ENCODE assay signal across 8 mouse cellular contexts in the genomic region with DNA sequence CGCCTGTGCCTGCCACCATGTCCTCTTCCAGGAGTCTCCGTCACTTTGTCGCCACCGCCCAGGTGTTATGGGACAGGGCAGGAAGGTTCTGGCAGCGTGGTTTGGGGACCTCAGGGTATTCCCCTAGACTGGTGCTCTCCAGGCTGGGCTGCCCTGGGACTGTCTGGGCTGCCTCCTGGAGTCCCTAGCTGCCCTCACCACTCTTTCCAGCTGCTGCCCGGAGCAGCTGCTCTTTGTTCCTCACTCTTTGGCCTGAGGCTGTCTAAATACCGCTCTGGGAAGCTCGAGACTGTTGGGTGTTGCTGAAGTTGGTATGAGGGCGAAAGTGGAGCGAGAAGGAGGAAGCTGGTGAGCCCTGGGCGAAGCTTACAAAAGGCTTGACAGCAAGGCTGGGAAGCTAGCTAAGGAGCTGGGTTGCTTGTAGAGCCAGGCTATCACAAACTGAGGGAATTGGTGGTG. TPM values are rescaled to one million over a fixed set of nuclear protein-coding genes. Genes with fewer than 3 reads are reported as not detected.
A peak's percentile ranks its signal among the peaks of the same experiment; 100 is the strongest.
DNase-seq lines count a peak whose midpoint lies in the region; ATAC-seq and TF ChIP-seq lines count a peak whose summit lies in the region.

No protein-coding gene starts in this region.

- H3K9me3 ChIP-seq in hindbrain, embryonic 12.5 days (replicated peaks), result no peaks in the 10 kb centered on the region
- no peaks in the 10 kb centered on the region for H3K9me3 ChIP-seq in midbrain, embryonic 15.5 days

- peak; percentile 31; the same call in 1 of the 2 replicates for ATAC-seq in erythroblast, adult 5-6 weeks (replicated peaks; ENCODE audit: low FRiP score, poor library complexity, severe bottlenecking)
- ATAC-seq in hindbrain, embryonic 12.5 days (ENCODE audit: low FRiP score), result peak; percentile 32
- ATAC-seq in midbrain, embryonic 15.5 days (replicated peaks), result peak; percentile 49

- TF ChIP-seq CTCF in gastrocnemius, adult 2 months (IDR thresholded peaks at IDR 0.05), result no peak

- peak overlapping the region; percentile 72 for H3K4me2 ChIP-seq in hindbrain, embryonic 12.5 days (replicated peaks)
- H3K4me2 ChIP-seq in midbrain, embryonic 15.5 days, result peak overlapping the region; percentile 61

- peak overlapping the region; percentile 87 for H3K4me3 ChIP-seq in gastrocnemius, adult 2 months
- H3K4me3 ChIP-seq in hindbrain, embryonic 12.5 days, result peak overlapping the region; percentile 33
- H3K4me3 ChIP-seq in midbrain, embryonic 15.5 days, result peak overlapping the region; percentile 34

- H3K4me1 ChIP-seq in hindbrain, embryonic 12.5 days, result peaks cover 20% of the 10 kb centered on the region
- H3K4me1 ChIP-seq in midbrain, embryonic 15.5 days, result peaks cover 20% of the 10 kb centered on the region

- intact Hi-C loops in gastrocnemius, adult 2 months (cut with DNase I), result no loop called here
- intact Hi-C loops in left cerebral cortex, postnatal 36 days (cut with DNase I), result no loop called here

- DNase-seq in gastrocnemius, adult 2 months, result peak; percentile 34
- DNase-seq in gastrocnemius, postnatal 25 days, result no peak
- DNase-seq in liver, result peak; percentile 50
- no peak for DNase-seq in left cerebral cortex, postnatal 36 days (ENCODE audit: low spot score in 2 of 2)
- DNase-seq in cerebellum, postnatal 36 days, result no peak

- peak overlapping the region; percentile 62 for H3K27ac ChIP-seq in gastrocnemius, adult 2 months
- 0 out of 2 replicates have a peak overlapping the region, but pooled peaks have one; percentile 4 for H3K27ac ChIP-seq in hindbrain, embryonic 12.5 days
- H3K27ac ChIP-seq in midbrain, embryonic 15.5 days, result no peak overlapping the region

- 0 out of 2 replicates have a peak overlapping the region, but pooled peaks have one; percentile 57 for H3K9ac ChIP-seq in hindbrain, embryonic 12.5 days
- peak overlapping the region; percentile 18; the same call in 1 of the 2 replicates for H3K9ac ChIP-seq in midbrain, embryonic 15.5 days

- WGBS in hindbrain, embryonic 12.5 days, result 37% methylated on average over 11 of the region's 11 CpGs
- 45% methylated on average over 11 of the region's 11 CpGs for WGBS in midbrain, embryonic 15.5 days

- H3K36me3 ChIP-seq in hindbrain, embryonic 12.5 days, result no peaks in the 10 kb centered on the region
- no peaks in the 10 kb centered on the region for H3K36me3 ChIP-seq in midbrain, embryonic 15.5 days (replicated peaks)

- H3K27me3 ChIP-seq in hindbrain, embryonic 12.5 days, result no peaks in the 10 kb centered on the region
- H3K27me3 ChIP-seq in midbrain, embryonic 15.5 days (replicated peaks), result no peaks in the 10 kb centered on the region

RNA-seq across cellular contexts. Expression of gene Lrrc8d, which starts 32.7 kb away (rescaled TPM):
- 1 to 10 TPM; 3.2 to 5.0 TPM for total RNA-seq in gastrocnemius, adult 2 months (2021)
- 1 to 10 TPM; 4.5 to 4.7 TPM for total RNA-seq in gastrocnemius, postnatal 25 days (2021)
- 11.5 and 14.4 TPM in 2 replicates for total RNA-seq in erythroblast, adult 5-6 weeks (2015; ENCODE audit: low replicate concordance)
- 6.4 and 10.3 TPM in 2 replicates for total RNA-seq in erythroblast, adult 5-6 weeks (2017; ENCODE audit: low replicate concordance)
- 35.0 and 35.9 TPM in 2 replicates for polyA plus RNA-seq in hindbrain, embryonic 12.5 days (2016; fragmentation: Nextera tagmentation; extraction: Ambion mirVana)
- 32.5 and 37.1 TPM in 2 replicates for polyA plus RNA-seq in midbrain, embryonic 15.5 days (2015; fragmentation: Nextera tagmentation; extraction: Ambion mirVana)
- 10 to 100 TPM; 38.7 to 39.1 TPM for total RNA-seq in left cerebral cortex, postnatal 36 days (2021)

Comparison
In these comparisons a context has a peak if more than half of its experiments do, and no peak if none do; other contexts are left out.
1. DNase-seq: peak in gastrocnemius, adult 2 months (single experiment) and liver (single experiment); none in gastrocnemius, postnatal 25 days (single experiment), left cerebral cortex, postnatal 36 days (0 of 2) and cerebellum, postnatal 36 days (0 of 2).
2. H3K4me3 ChIP-seq: peak in every context shown above with its lines; median percentile 87 in gastrocnemius, adult 2 months; 34 in midbrain, embryonic 15.5 days; 33 in hindbrain, embryonic 12.5 days.
3. Peak in every context shown above with its lines, with median percentiles within 50 percentile points of each other: ATAC-seq.